Mouse (Mus musculus): ENCODE results near the gene Clca2. TPM values are rescaled to one million over a fixed set of nuclear protein-coding genes. Genes with fewer than 3 reads are reported as not detected.
A peak's percentile ranks its signal among the peaks of the same experiment; 100 is the strongest.
"Not testable (repeated sequence)": the region's sequence is repeated elsewhere in the genome, so short reads cannot be mapped to it uniquely, and the experiment has no call there.

Gene Clca2
- total RNA-seq, 2 experiments from 2014 or later: not detected

- no peak for ATAC-seq (replicated peaks; ENCODE audit: poor library complexity, severe bottlenecking)
These were observed 11.2 kb downstream of the Clca2 start for GRCm38 (mm10) chr3:145087857-145088598.

- no peak for ATAC-seq (replicated peaks; ENCODE audit: poor library complexity, severe bottlenecking)
These were observed 13.1 kb downstream of the Clca2 start for GRCm38 (mm10) chr3:145086180-145086579.

GRCm38 (mm10) chr3:145083081-145083480 lies 16.2 kb downstream of the Clca2 start:
- no peak for ATAC-seq (replicated peaks; ENCODE audit: poor library complexity, severe bottlenecking)

GRCm38 (mm10) chr3:145080904-145081303 lies 18.3 kb downstream of the Clca2 start:
- ATAC-seq (replicated peaks; ENCODE audit: poor library complexity, severe bottlenecking): no peak

GRCm38 (mm10) chr3:145078405-145078804 lies 20.8 kb downstream of the Clca2 start:
- no peak for ATAC-seq (replicated peaks; ENCODE audit: poor library complexity, severe bottlenecking)

- no peak for ATAC-seq (replicated peaks; ENCODE audit: poor library complexity, severe bottlenecking)
These were observed 26.9 kb downstream of the Clca2 start for GRCm38 (mm10) chr3:145072339-145072738.

- no peak for ATAC-seq (replicated peaks; ENCODE audit: poor library complexity, severe bottlenecking)
These were observed 30.3 kb downstream of the Clca2 start for GRCm38 (mm10) chr3:145068964-145069363.

- not testable (repeated sequence) for ATAC-seq (replicated peaks; ENCODE audit: poor library complexity, severe bottlenecking)
These were observed 44.1 kb downstream of the Clca2 start for GRCm38 (mm10) chr3:145055138-145055537.

GRCm38 (mm10) chr3:145049820-145050219 lies 49.4 kb downstream of the Clca2 start:
- ATAC-seq (replicated peaks; ENCODE audit: poor library complexity, severe bottlenecking): peak; percentile 78

GRCm38 (mm10) chr3:145038813-145039212 lies 60.4 kb downstream of the Clca2 start:
- no peak for ATAC-seq (replicated peaks; ENCODE audit: poor library complexity, severe bottlenecking)

GRCm38 (mm10) chr3:145032676-145033075 lies 66.6 kb downstream of the Clca2 start, which contains the start of gene Clca1:
TSS of gene Clca1 (minus strand) at chr3:145032776.
- no peak for ATAC-seq (replicated peaks; ENCODE audit: poor library complexity, severe bottlenecking)

GRCm38 (mm10) chr3:145028036-145028435 lies 71.2 kb downstream of the Clca2 start:
- no peak for ATAC-seq (replicated peaks; ENCODE audit: poor library complexity, severe bottlenecking)

GRCm38 (mm10) chr3:145026750-145027149 lies 72.5 kb downstream of the Clca2 start:
- peak; percentile 87 for ATAC-seq (replicated peaks; ENCODE audit: poor library complexity, severe bottlenecking)

Other genes starting within 250 kb of the Clca2 start
- not detected in 2 replicates for gene Clca4b, start 166.9 kb downstream of the Clca2 start, total RNA-seq (2014; fragmentation: Nextera tagmentation)
- gene Clca4b, start 166.9 kb downstream of the Clca2 start, total RNA-seq (2017): not detected in 2 replicates
- gene Clca4a, start 124.4 kb downstream of the Clca2 start, total RNA-seq (2014; fragmentation: Nextera tagmentation): not detected in 2 replicates
- not detected in 2 replicates for gene Clca4a, start 124.4 kb downstream of the Clca2 start, total RNA-seq (2017)
- gene Clca1, start 66.7 kb downstream of the Clca2 start, total RNA-seq (2014; fragmentation: Nextera tagmentation): not detected in 2 replicates
- not detected in 2 replicates for gene Clca1, start 66.7 kb downstream of the Clca2 start, total RNA-seq (2017)
- 15.6 and 34.5 TPM in 2 replicates for gene Odf2l, start 19.1 kb upstream of the Clca2 start, total RNA-seq (2014; fragmentation: Nextera tagmentation)
- gene Odf2l, start 19.1 kb upstream of the Clca2 start, total RNA-seq (2017): 28.5 and 43.0 TPM in 2 replicates
- not detected in 2 replicates for gene Col24a1, start 193.0 kb upstream of the Clca2 start, total RNA-seq (2014; fragmentation: Nextera tagmentation)
- gene Col24a1, start 193.0 kb upstream of the Clca2 start, total RNA-seq (2017): not detected in 2 replicates

Measured in granulocyte monocyte progenitor cell, adult 5-6 weeks (primary cell).